Mouse (Mus musculus) cerebellum, adult 11-12 months (tissue): ENCODE results near the gene Hes5.

Experiments
- DNase-seq: peaks from one replicate; pipeline ENCODE4 v3.0.0; 2022

Hes5 gene

DNA sequence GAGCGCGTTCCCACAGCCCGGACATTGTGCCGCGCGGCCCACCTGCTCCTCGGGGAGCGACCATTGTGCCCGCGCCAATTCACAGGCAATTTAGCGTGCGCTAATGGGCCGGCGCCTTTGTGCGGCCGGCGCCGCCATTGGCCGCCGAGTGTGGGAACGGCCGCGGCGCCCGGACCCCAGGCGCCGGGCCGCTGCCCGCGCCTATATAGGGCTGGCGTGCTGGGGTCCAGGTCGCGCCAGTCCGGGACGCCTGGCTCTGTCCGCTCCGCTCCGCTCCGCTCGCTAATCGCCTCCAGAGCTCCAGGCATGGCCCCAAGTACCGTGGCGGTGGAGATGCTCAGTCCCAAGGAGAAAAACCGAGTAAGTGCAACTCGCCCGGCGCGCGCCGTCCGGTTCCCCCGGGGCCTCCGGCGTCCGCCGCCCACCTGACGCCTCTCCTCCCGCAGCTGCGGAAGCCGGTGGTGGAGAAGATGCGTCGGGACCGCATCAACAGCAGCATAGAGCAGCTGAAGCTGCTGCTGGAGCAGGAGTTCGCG, at the start of gene Hes5:
Hes5 (plus strand) TSS at position 234 of the 536 bp plus-strand sequence.
- DNase-seq = no peak

- no peak for DNase-seq
Observed at GRCm38 (mm10) chr4:154911644-154912043, 49.1 kb upstream of the Hes5 start.

- no peak for DNase-seq
Observed at GRCm38 (mm10) chr4:154913845-154914244, 46.9 kb upstream of the Hes5 start.

DNA sequence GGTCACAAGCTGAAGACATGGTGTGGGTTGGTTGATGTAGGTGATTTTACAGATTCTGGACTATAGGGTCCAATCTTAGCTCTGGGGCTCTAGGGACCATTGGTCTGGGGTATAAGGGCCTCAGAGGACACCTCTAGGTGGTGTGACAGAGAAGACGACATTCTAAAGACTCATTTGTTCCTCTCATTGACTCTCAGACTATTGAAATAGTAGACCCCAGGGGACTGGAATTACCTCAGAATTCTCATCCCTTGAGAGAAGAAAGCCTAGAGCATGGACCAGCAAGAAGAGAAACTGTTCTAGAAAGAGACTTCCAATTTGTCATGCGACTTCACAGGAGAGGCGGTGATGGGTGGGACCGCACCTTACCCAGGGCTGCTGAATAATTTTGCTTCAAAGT, 46.5 kb upstream of the Hes5 start:
- no peak for DNase-seq

- DNase-seq = no peak
Observed at GRCm38 (mm10) chr4:154914707-154915106, 46.0 kb upstream of the Hes5 start.

DNA sequence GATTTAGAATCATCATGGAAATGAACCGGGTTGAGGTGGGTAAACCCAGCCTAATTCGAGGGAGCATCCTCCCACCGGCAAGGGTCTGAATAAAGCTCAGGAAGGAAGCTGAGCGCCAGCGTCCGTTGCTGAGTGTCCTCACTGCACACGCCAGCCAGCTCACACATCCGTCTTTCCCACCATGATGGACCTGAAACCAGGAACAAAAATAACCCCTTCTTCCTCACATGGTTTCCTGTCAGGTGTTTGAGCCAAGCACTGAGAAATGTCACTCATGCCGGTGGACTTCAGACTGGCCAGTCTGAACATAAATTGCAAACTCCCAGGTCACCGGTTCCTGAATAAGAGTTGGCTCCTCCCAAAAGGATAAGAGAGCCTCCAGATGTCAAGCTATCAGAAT, 45.4 kb upstream of the Hes5 start:
- DNase-seq = no peak

DNA sequence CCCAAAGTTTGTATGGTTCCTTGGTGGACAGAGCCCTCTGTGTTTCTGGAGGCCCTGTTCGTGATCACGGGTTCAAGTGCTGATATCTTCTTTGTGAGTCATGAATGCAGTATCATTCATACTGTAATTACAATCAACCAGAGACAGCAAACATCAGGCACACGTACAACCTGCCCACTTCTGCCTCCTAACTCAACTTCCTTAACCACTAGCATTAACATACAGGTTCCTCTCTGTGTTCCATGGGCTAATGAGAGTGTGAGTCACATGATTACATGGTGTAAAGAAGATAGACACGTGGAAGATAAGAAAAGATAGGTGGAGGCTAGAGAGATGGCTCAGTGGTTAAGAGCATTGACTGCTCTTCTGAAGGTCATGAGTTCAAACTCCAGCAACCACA, 44.1 kb upstream of the Hes5 start:
- no peak for DNase-seq

DNA sequence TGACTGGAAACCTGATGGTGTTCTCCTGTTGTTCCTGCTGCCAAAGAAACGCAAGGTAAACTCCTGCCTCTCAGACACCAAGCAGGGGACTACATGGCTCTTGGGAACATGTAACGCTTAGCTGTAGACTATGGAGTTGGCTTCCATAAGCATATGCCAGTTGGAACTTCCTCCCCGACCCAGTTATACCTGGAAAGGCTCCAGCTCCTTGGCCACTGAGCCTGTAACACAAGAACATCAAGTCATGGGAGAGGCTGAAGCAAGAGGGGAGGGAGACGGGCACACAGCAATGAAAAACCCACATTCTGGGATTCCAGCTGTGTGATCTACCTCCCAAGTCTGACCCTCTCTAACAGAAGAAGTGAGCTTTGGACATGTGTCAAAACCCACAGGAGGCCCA, 38.4 kb upstream of the Hes5 start:
- peak; percentile 66 for DNase-seq

DNA sequence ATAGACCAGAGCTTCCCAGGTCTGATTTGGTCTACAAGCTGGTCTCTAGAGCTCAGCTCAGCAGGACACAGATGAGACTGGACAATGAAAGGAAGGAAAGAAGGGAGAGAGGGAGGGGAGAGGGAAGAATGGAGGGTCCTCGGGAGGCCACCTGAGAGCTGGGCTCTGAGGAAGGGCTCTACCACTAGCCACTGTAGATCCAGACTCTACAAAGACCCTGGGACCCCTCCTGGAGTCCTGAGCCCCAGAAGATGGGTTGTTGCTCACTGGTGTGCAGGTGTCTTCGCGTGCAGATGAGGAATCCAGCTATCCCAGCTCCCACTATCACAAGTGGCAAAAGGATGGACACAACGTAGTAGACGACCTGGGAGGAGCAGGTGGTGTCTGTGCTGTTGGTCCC, 37.8 kb upstream of the Hes5 start:
- DNase-seq = no peak

DNA sequence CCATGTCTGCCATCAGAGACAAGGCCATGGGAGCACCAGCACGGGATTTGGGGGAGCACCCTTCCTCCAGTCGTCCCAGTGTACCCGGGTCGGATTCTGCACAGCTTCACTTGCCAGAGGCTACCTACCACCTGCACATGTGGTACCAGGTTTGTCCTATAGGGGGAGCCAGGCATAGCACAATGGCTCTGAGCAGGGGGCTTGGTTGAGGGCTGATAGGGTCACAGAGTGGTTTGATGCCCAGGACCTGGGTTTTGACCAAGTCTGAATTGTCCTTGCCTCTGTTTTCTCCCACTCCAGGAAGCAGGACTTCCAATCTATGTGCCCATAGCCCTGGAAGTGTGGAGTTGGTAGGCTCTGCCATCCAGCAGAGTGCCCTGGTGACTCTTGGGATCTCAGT, 35.3 kb upstream of the Hes5 start:
- DNase-seq = no peak

DNA sequence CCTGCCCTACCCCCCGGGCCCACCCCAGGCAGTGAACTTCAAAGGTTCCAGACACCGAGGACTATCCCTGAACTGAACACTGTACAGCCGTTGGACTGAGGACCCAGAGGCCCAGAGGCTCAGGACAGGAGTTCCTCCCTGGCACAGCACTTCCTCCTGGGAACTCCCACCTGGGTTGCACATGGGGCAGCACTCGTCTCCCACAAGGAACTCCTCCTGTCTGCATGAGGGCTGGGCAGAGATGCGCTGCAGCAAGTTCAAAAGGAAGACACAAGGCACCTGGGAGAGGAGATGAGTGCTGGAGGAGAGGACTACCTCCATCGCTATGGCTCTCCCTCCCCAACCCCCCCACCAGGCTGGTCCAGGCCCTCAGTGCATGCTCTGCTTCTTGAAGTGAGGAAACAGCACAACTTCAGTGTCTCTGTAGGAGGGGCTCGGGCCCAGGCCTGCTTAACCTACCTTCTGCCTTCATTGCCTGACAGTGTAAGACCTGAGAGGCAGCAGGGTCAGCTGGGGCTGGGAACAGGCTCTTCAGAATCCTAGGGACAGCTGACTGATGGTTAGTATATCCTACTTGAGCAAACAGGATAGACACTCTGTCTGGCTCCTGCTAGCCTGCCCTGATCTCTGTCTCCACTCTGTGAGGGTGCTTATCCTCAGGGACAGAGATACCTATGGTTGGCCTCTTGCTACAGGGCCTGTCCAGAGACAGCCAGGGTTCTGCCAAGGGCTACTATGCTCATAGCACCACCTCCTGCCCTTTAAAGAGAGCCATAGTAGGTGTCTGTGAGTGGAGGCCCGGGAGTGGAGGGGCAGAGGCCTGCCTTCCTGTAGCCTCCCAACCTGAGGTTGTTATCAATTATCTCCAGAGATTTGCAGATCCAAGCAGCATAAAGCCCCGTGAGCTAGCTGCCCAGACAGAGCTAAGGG, 33.5 kb upstream of the Hes5 start:
- no peak for DNase-seq

- DNase-seq = no peak
Observed at GRCm38 (mm10) chr4:154927899-154928337, 32.8 kb upstream of the Hes5 start.

- DNase-seq = no peak
Observed at GRCm38 (mm10) chr4:154928395-154929087, 32.2 kb upstream of the Hes5 start, which contains the start of gene Tnfrsf14. Gene Tnfrsf14, minus strand, starts transcription at chr4:154928563.

DNA sequence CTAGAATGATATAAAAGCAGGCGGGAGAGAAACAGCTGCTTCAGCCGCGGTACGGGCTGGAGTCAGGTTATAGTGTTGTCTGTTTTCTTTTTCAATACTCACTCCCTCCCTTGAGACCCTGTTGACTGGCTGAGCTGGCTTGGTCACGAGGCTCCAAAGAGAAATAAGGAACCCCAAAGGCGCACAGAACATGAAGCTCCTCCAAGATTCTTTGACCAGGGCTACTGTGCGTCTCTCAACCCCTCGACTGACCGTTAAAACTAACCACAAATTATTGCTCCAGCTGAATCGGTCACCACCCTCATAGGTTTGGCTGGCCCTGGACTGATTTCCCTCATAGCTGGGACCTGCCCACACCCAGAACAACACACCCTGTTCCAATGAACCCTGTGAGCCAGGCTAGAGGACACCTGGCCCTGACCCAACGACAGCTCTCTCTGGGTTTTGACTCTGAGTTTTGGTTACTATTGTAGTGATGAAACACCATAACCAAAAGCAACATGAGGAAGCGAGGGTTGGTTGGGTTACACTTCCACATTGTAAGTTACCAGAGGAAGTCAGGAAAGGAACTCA, 31.5 kb upstream of the Hes5 start:
- DNase-seq = no peak

GRCm38 (mm10) chr4:154933306-154933907, 27.3 kb upstream of the Hes5 start:
- DNase-seq = no peak

- DNase-seq = no peak
Observed at GRCm38 (mm10) chr4:154934800-154935199, 25.9 kb upstream of the Hes5 start.

GRCm38 (mm10) chr4:154935788-154936187, 24.9 kb upstream of the Hes5 start:
- DNase-seq = no peak

DNA sequence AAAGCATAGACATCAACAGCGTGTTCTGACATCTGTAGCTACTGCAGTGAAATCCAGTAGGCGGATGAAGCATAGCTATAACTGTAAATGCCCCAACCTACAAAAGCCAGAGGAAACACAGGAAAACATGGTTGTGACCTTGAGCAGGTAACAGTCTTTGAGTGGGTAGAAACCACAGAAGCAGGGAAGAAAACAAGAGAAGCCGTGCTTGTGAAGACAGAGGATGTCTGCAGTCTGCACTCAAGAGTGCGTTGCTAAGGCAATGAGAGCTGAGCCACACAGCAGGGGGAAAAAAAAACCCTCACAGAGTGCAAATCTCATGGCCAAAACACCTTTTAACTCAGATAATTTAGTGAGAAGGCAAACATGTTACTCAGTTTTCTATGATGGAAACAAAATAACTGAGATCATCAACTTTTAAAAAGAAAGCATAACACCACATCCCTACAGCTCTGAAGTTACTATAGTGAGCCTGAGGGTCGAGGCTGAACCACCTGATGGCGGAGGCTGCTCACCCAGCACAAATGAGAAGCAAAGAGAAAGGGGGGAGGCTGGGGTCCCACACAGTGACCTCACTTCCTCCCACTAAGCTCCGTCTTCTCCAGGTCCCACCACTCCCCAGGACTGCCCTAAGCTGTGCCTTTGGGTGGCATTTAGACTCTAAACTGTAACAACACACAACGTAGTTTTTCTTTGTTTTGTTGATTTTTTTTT, 24.0 kb upstream of the Hes5 start:
- no peak for DNase-seq

DNA sequence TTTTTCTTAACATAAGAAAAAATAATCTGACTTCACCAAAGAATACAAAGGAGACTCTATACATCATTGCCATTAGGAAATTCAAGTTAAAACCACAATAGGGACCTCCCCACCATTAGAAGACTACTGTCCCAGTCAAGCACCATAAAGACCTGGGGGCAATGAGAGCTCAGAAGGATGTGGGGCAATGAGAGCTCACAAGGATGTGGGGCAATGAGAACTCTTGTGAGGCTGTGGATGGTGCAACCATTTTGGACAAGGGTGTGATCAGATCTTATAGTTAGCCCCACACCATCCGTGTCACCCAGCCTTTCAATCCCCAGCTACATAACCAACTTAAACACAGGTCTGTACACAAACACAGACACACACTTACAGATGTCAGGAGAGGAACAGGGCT, 23.0 kb upstream of the Hes5 start:
- no peak for DNase-seq

DNA sequence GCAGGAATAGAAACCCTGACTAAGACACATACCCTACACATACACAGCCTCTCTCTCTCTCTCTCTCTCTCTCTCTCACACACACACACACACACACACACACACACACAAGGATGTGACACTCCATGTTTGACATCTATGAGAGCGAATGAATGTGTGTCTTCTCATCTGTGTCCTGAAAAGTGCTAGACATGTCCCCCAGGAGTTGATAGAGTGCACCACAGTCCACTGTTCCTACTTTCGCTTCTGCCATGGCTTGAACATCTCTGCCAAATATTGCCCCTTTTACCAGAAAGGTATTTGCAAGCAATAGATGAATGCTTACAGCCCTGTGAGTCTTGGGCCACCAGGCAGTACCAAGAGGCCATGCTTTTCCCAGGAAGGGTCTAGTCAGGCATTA, 20.6 kb upstream of the Hes5 start:
- no peak for DNase-seq

DNA sequence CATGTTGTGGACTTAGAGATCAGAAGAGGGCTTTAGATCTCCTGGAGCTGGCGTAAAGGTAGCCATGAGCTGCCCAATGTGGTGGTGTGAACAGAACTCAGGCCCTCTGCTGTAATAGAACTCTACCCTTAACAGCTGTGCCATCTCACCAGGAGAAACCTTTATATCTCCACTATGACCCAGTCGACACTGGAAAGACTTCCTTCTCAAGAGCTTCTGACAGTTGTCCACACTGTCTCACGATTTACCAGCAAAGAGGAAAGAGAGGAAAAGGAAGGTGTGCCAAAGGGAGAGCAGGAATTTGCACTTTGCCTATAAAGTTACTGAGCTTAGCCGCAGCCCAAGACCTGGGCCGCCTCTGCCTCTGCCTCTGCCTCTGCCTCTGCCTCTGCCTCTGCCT, 18.9 kb upstream of the Hes5 start:
- no peak for DNase-seq

DNA sequence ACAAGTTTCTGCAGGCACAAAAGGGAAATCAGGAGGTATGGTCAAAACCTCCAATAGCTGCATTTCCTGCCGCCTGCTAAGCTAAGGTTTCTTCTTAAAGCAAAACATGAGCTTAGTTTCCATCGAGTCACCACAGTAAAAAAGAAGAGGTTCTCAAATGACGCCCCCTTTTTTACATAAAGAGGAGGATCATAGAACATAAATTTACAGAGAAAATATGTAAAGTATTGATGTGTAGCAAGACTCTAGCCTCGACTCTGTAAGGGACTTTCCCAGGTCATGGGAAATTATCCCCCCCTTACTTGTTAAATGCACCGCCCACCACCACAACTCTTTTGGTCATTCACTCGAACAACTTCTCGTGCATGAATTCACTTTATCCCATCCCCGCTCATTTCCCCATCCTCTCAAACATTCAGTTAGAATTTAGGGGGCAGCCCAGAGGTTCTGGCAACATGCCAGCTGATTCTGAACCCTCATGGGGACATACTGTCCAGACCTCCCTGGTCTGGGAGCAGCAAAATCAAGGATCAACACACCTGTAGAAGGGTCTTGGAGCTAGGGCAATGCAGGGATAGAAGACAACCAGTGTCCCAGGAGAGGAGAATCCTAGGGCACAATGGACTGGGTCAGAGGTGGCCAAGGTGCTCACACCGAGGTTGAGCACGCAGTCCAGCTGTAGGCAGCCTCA, 17.9 kb upstream of the Hes5 start:
- DNase-seq = no peak
